Mouse (Mus musculus) stomach, postnatal 0 days (tissue): ENCODE measurements around the gene Dnajc27. TPM values are rescaled to one million over a fixed set of nuclear protein-coding genes. Genes with fewer than 3 reads are reported as not detected.

ENCODE experiments used
- ATAC-seq: fragments of 200-750 bp; cut with Nextera tagmentation; 2 replicates; pipeline ENCODE4 v1.8.0; 2017; ENCODE audit not compliant: low FRiP score, low TSS enrichment
- DNase-seq: peaks from one replicate; pipeline ENCODE4 v3.0.0-alpha.2; 2016; ENCODE audit warnings: low spot score
- H3K27ac ChIP-seq: fragments of 300-500 bp; sonication (generic); replicated peaks from 2 replicates; pipeline ENCODE4 v1.5.1; 2014; ENCODE audit warnings: mild to moderate bottlenecking, control low read depth
- H3K27me3 ChIP-seq: fragments of 300-500 bp; sonication (generic); 2 replicates; pipeline ENCODE4 v1.6.1; 2014; ENCODE audit warnings: low read length; ENCODE audit not compliant: control insufficient read depth, insufficient read depth
- H3K36me3 ChIP-seq: fragments of 300-500 bp; sonication (generic); 2 replicates; pipeline ENCODE4 v1.6.1; 2014; ENCODE audit warnings: low read length, mixed read lengths; ENCODE audit not compliant: control insufficient read depth, insufficient read depth
- H3K4me1 ChIP-seq: fragments of 300-500 bp; sonication (generic); replicated peaks from 2 replicates; pipeline ENCODE4 v1.6.1; 2014; ENCODE audit warnings: antibody characterized with exemption; ENCODE audit not compliant: control insufficient read depth, insufficient read depth
- H3K4me2 ChIP-seq: fragments of 300-500 bp; sonication (generic); replicated peaks from 2 replicates; pipeline ENCODE4 v1.6.1; 2014; ENCODE audit warnings: low read depth, mild to moderate bottlenecking, control low read depth, moderate library complexity
- H3K4me3 ChIP-seq: fragments of 300-500 bp; sonication (generic); 2 replicates; pipeline ENCODE4 v1.5.1; 2014; ENCODE audit warnings: low read depth, low read length, control low read depth
- H3K9ac ChIP-seq: fragments of 300-500 bp; sonication (generic); 2 replicates; pipeline ENCODE4 v1.6.1; 2014; ENCODE audit warnings: mild to moderate bottlenecking, low read length, control low read depth, mixed read lengths
- H3K9me3 ChIP-seq: fragments of 300-500 bp; sonication (generic); 2 replicates; pipeline ENCODE4 v1.6.1; 2016; ENCODE audit warnings: low read length; ENCODE audit not compliant: control insufficient read depth
- CTCF ChIP-seq: IDR thresholded peaks from 2 replicates; pipeline ENCODE4 v1.5.1; 2016; ENCODE audit warnings: antibody characterized with exemption, low read depth, mild to moderate bottlenecking, moderate library complexity
- EP300 ChIP-seq: optimal IDR thresholded peaks from 2 replicates; pipeline ENCODE3; 2016; ENCODE audit warnings: antibody characterized with exemption
- WGBS: fragments of 180-500 bp; shearing (Covaris S2); extraction: QIAGEN DNeasy Blood & Tissue Kit; methylation state at CpG from one replicate; pipeline ENCODE4 v1.1.7; 2014; 5-methylcytosine and 5-hydroxymethylcytosine counted together
- polyA plus RNA-seq: library from polyadenylated mRNA; unstranded; fragments of >200 nt; fragmentation: Nextera tagmentation; extraction: Ambion mirVana; gene quantifications from 2 replicates; pipeline ENCODE4 v1.2.1, GENCODE M21; 2015

Gene Dnajc27
- polyA plus RNA-seq, 1 experiment from 2014 or later: 1.7 TPM

DNA sequence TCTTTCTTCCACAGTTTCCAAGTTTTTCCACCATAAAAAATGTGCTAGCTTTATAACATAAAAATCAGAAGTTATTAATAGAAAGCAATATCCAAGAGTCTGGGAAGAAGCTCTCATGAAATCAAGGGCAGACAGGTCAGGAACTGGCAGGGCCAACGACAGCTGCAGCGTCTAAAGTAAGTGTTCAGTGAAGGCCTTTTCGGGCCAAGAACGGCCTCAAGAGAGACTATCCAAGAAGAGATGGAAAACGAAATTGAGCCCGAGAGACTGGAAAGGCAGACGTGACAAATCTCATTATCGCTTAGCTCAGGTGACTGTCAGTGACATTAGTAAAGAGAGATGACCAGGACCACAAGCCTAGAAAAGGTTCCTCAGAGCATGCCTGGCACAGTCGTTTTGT, 24.1 kb upstream of the Dnajc27 start:
- WGBS: 63% methylated on average over 9 of the region's 9 CpGs
- Histone ChIP-seq H3K4me2 (no peak overlapping the region), H3K27me3 (no peaks in the 10 kb centered on the region), H3K4me3 (no peak overlapping the region), H3K9ac (no peak overlapping the region), H3K27ac (no peak overlapping the region), H3K9me3 (no peaks in the 10 kb centered on the region), H3K36me3 (no peaks in the 10 kb centered on the region), H3K4me1 (no peaks in the 10 kb centered on the region)
- no peak for TF ChIP-seq CTCF
- no peak for TF ChIP-seq EP300
- no peak for ATAC-seq
- no peak for DNase-seq

DNA sequence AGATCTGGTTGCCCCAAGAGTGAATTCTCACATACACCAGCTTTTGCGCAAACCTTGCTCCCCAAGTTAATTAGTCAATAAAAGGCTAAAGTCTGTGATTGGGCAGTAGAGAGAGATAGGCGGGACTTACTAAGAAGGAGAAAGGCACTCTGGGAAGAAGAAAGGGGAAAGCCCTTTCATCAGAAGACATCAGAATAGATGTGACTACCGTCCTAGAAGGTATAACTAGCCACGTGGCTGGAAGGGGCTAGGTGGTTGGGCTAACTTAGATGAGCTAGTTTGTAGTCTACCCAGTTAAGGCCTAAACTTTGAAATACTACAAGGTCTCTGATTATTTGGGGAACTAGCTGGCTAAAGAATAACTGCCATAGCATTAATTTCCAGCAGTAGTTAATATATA, 22.7 kb upstream of the Dnajc27 start:
- Histone ChIP-seq H3K9ac (no peak overlapping the region), H3K36me3 (no peaks in the 10 kb centered on the region), H3K27ac (no peak overlapping the region), H3K27me3 (no peaks in the 10 kb centered on the region), H3K4me1 (no peaks in the 10 kb centered on the region), H3K9me3 (no peaks in the 10 kb centered on the region), H3K4me3 (no peak overlapping the region), H3K4me2 (no peak overlapping the region)
- WGBS: 86% methylated on average over 4 of the region's 4 CpGs
- DNase-seq (no peak), ATAC-seq (no peak)
- no peak for TF ChIP-seq EP300
- no peak for TF ChIP-seq CTCF

DNA sequence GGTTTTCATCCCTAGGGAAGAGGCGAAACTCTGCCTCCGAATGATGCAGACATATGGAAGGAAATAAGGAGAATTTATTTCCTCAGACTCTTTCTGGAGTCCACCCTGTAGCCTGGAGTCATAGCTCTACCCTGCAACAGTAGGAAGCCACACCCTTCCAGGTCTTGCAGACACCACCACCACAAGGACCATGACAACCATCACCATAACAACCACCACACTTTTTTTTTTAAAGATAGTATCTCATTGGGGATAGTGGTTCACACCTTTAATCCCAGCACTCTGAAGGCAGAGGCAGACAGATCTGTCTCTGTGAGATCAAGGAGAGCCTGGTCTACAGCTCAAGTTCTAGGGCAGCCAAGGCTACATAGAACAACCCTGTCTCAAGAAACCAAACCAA, 16.9 kb upstream of the Dnajc27 start:
- Histone ChIP-seq H3K4me1 (no peaks in the 10 kb centered on the region), H3K9ac (no peak overlapping the region), H3K9me3 (no peaks in the 10 kb centered on the region), H3K36me3 (no peaks in the 10 kb centered on the region), H3K4me3 (no peak overlapping the region), H3K27me3 (no peaks in the 10 kb centered on the region), H3K27ac (no peak overlapping the region), H3K4me2 (no peak overlapping the region)
- DNase-seq (no peak), ATAC-seq (no peak)
- TF ChIP-seq EP300 (no peak), CTCF (no peak)
- 86% methylated on average over 2 of the region's 2 CpGs for WGBS

DNA sequence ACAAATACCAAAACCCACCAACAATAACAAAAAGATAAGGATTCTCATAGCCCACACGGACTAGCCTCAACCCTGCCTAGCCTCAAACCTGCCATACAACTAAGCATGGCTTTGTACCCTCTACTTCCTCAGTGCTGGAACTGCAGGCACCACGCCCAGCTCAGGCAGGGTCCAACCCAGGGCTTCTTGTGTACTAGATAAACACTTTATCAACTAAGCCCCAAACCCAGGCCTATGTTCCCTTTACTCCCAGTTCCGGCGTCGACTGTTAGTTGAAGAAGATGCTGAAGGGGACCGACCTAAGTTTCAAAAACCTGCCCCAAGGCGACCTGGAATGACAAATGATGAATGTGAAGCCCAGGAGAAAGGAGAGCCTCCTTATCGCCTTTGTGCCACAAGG, 16.4 kb upstream of the Dnajc27 start:
- DNase-seq (no peak), ATAC-seq (no peak)
- Histone ChIP-seq H3K4me3 (no peak overlapping the region), H3K27ac (no peak overlapping the region), H3K9me3 (no peaks in the 10 kb centered on the region), H3K36me3 (no peaks in the 10 kb centered on the region), H3K27me3 (no peaks in the 10 kb centered on the region), H3K9ac (no peak overlapping the region), H3K4me1 (no peaks in the 10 kb centered on the region), H3K4me2 (no peak overlapping the region)
- WGBS: 48% methylated on average over 8 of the region's 8 CpGs
- no peak for TF ChIP-seq CTCF
- TF ChIP-seq EP300: no peak

DNA sequence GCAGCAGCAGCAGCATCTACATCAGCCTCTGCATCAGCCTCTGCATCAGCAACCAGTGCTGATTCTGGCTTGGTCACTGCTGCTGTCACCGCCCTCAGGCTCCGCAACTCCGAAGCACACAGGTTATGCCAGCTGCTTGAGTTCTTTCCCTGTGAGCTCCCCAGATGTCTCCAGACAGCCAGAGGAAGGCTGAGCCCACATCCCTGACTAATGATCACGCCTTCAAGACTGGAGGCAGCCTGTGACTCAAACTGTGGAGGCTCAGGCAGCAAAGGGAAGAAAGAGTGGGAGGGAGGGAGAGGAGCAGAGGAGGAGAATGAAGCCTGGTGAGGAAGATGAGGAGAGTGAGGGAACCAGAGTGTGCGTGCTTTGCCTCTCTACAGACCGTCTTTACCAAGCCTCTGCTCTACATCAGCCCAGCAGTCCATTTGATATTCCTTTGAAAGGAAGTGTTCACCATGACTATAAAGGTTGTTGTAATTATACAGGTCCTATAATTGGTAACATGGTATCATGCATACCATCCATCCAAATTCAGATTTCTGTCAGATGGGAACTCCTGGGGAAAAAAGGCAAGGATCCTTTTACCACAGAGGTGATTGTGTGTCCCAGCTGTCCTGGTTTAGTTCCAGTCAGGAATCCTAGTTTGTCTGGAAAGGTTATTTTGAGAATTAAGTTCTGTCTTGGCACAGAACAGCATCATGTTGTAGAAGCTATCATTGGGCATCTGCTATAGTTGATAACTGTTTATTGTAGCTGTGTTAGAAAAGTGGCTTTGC, 15.5 kb upstream of the Dnajc27 start:
- 68% methylated on average over 6 of the region's 6 CpGs for WGBS
- no peak for TF ChIP-seq CTCF
- no peak for TF ChIP-seq EP300
- H3K4me2 ChIP-seq: no peak overlapping the region

DNA sequence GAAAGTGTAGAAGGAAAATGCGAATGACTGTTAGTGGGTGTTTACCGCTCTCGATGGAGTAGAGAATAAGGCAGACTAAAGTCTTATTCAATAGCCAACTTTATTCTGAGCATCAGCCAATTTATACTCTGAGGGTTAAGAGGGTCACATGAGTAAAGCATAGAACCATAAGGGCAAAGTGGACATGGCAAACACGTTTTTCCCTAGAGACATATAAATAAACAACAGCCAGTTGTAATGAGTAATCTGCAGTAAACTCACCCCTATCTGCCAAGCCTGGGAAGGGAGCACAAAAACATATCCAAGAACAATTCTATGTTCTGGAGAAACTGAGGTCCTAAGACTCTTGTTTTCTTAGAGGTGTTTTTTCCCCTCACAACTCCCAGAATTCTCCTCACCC, 13.8 kb upstream of the Dnajc27 start:
- Histone ChIP-seq H3K4me3 (no peak overlapping the region), H3K9me3 (no peaks in the 10 kb centered on the region), H3K36me3 (no peaks in the 10 kb centered on the region), H3K9ac (no peak overlapping the region), H3K27ac (no peak overlapping the region), H3K4me1 (no peaks in the 10 kb centered on the region), H3K27me3 (no peaks in the 10 kb centered on the region), H3K4me2 (no peak overlapping the region)
- WGBS: 65% methylated on average over 4 of the region's 4 CpGs
- no peak for DNase-seq
- TF ChIP-seq CTCF (no peak), EP300 (no peak)
- ATAC-seq: no peak

More for the DNA sequence above, 15.5 kb upstream of the Dnajc27 start:
- no peaks in the 10 kb centered on the region for H3K4me1 ChIP-seq
- H3K9ac ChIP-seq: no peak overlapping the region
- no peaks in the 10 kb centered on the region for H3K36me3 ChIP-seq
- no peaks in the 10 kb centered on the region for H3K9me3 ChIP-seq
- H3K27ac ChIP-seq: no peak overlapping the region
- H3K4me3 ChIP-seq: no peak overlapping the region
- ATAC-seq (no peak), DNase-seq (no peak)
- no peaks in the 10 kb centered on the region for H3K27me3 ChIP-seq
